Mouse (Mus musculus): ENCODE measurements around the gene Mpped2. TPM values are rescaled to one million over a fixed set of nuclear protein-coding genes. Genes with fewer than 3 reads are reported as not detected.

Gene Mpped2
- total RNA-seq, 2 experiments from 2014 or later = 45.7 to 52.7 TPM

- intact Hi-C loops (cut with DNase I) = no loop called here
- DNase-seq (ENCODE audit: extremely low spot score in 1 of 2, low spot score in 2 of 2) = no peak
Observed at GRCm38 (mm10) chr2:106733396-106733795, 40.3 kb downstream of the Mpped2 start.

- no peak for DNase-seq (ENCODE audit: extremely low spot score in 1 of 2, low spot score in 2 of 2)
- intact Hi-C loops (cut with DNase I) = no loop called here
Observed at GRCm38 (mm10) chr2:106734004-106734403, 40.9 kb downstream of the Mpped2 start.

- no peak for DNase-seq (ENCODE audit: extremely low spot score in 1 of 2, low spot score in 2 of 2)
- intact Hi-C loops (cut with DNase I) = no loop called here
Observed at GRCm38 (mm10) chr2:106735211-106735610, 42.1 kb downstream of the Mpped2 start.

- DNase-seq (ENCODE audit: extremely low spot score in 1 of 2, low spot score in 2 of 2) = no peak
- intact Hi-C loops (cut with DNase I) = no loop called here
Observed at GRCm38 (mm10) chr2:106735792-106736359, 42.8 kb downstream of the Mpped2 start.

GRCm38 (mm10) chr2:106738951-106739350 lies 45.9 kb downstream of the Mpped2 start:
- intact Hi-C loops (cut with DNase I) = no loop called here
- no peak for DNase-seq (ENCODE audit: extremely low spot score in 1 of 2, low spot score in 2 of 2)

- DNase-seq (ENCODE audit: extremely low spot score in 1 of 2, low spot score in 2 of 2) = no peak
- intact Hi-C loops (cut with DNase I) = no loop called here
Observed at GRCm38 (mm10) chr2:106744086-106744485, 51.0 kb downstream of the Mpped2 start.

GRCm38 (mm10) chr2:106744601-106745000 lies 51.5 kb downstream of the Mpped2 start:
- intact Hi-C loops (cut with DNase I) = no loop called here
- no peak for DNase-seq (ENCODE audit: extremely low spot score in 1 of 2, low spot score in 2 of 2)

GRCm38 (mm10) chr2:106745364-106745763 lies 52.3 kb downstream of the Mpped2 start:
- intact Hi-C loops (cut with DNase I) = no loop called here
- DNase-seq (ENCODE audit: extremely low spot score in 1 of 2, low spot score in 2 of 2) = no peak

- intact Hi-C loops (cut with DNase I) = no loop called here
- DNase-seq (ENCODE audit: extremely low spot score in 1 of 2, low spot score in 2 of 2) = peak in 1 of 2 experiments; percentile 21
Observed at GRCm38 (mm10) chr2:106746211-106746610, 53.1 kb downstream of the Mpped2 start.

- intact Hi-C loops (cut with DNase I) = no loop called here
Observed at GRCm38 (mm10) chr2:106746905-106747304, 53.8 kb downstream of the Mpped2 start.

GRCm38 (mm10) chr2:106747342-106747741 lies 54.3 kb downstream of the Mpped2 start:
- peak in 1 of 2 experiments; percentile 40 for DNase-seq (ENCODE audit: extremely low spot score in 1 of 2, low spot score in 2 of 2)
- intact Hi-C loops (cut with DNase I) = no loop called here

More at GRCm38 (mm10) chr2:106746905-106747304, 53.8 kb downstream of the Mpped2 start:
- DNase-seq (ENCODE audit: extremely low spot score in 1 of 2, low spot score in 2 of 2) = no peak

- no peak for DNase-seq (ENCODE audit: extremely low spot score in 1 of 2, low spot score in 2 of 2)
- intact Hi-C loops (cut with DNase I) = no loop called here
Observed at GRCm38 (mm10) chr2:106750878-106751277, 57.8 kb downstream of the Mpped2 start.

GRCm38 (mm10) chr2:106753703-106754102 lies 60.6 kb downstream of the Mpped2 start:
- intact Hi-C loops (cut with DNase I) = no loop called here
- DNase-seq (ENCODE audit: extremely low spot score in 1 of 2, low spot score in 2 of 2) = no peak

- no peak for DNase-seq (ENCODE audit: extremely low spot score in 1 of 2, low spot score in 2 of 2)
- intact Hi-C loops (cut with DNase I) = no loop called here
Observed at GRCm38 (mm10) chr2:106754696-106755095, 61.6 kb downstream of the Mpped2 start.

GRCm38 (mm10) chr2:106756354-106757103 lies 63.5 kb downstream of the Mpped2 start:
- intact Hi-C loops (cut with DNase I) = no loop called here
- no peak for DNase-seq (ENCODE audit: extremely low spot score in 1 of 2, low spot score in 2 of 2)

GRCm38 (mm10) chr2:106762920-106763319 lies 69.9 kb downstream of the Mpped2 start:
- no peak for DNase-seq (ENCODE audit: extremely low spot score in 1 of 2, low spot score in 2 of 2)

GRCm38 (mm10) chr2:106769236-106769635 lies 76.2 kb downstream of the Mpped2 start:
- peak in 1 of 2 experiments; percentile 40 for DNase-seq (ENCODE audit: extremely low spot score in 1 of 2, low spot score in 2 of 2)
- intact Hi-C loops (cut with DNase I) = no loop called here

More at GRCm38 (mm10) chr2:106762920-106763319, 69.9 kb downstream of the Mpped2 start:
- intact Hi-C loops (cut with DNase I) = no loop called here

GRCm38 (mm10) chr2:106772643-106773042 lies 79.6 kb downstream of the Mpped2 start:
- DNase-seq (ENCODE audit: extremely low spot score in 1 of 2, low spot score in 2 of 2) = no peak
- intact Hi-C loops (cut with DNase I) = no loop called here

- intact Hi-C loops (cut with DNase I) = no loop called here
Observed at GRCm38 (mm10) chr2:106774251-106775196, 81.5 kb downstream of the Mpped2 start.

More at GRCm38 (mm10) chr2:106774251-106775196, 81.5 kb downstream of the Mpped2 start:
- no peak for DNase-seq (ENCODE audit: extremely low spot score in 1 of 2, low spot score in 2 of 2)
